Mouse (Mus musculus) cerebellum, postnatal 36 days (tissue): ENCODE results near the gene Arfgap3.
"Not testable (repeated sequence)": the region's sequence is repeated elsewhere in the genome, so short reads cannot be mapped to it uniquely, and the experiment has no call there.

Experiments
- DNase-seq, 2 experiments: peaks; one replicate each; pipeline ENCODE4 v3.0.0; 2021 to 2022; ENCODE audit warnings: mixed read lengths in 2 of 2

Arfgap3 gene

DNA sequence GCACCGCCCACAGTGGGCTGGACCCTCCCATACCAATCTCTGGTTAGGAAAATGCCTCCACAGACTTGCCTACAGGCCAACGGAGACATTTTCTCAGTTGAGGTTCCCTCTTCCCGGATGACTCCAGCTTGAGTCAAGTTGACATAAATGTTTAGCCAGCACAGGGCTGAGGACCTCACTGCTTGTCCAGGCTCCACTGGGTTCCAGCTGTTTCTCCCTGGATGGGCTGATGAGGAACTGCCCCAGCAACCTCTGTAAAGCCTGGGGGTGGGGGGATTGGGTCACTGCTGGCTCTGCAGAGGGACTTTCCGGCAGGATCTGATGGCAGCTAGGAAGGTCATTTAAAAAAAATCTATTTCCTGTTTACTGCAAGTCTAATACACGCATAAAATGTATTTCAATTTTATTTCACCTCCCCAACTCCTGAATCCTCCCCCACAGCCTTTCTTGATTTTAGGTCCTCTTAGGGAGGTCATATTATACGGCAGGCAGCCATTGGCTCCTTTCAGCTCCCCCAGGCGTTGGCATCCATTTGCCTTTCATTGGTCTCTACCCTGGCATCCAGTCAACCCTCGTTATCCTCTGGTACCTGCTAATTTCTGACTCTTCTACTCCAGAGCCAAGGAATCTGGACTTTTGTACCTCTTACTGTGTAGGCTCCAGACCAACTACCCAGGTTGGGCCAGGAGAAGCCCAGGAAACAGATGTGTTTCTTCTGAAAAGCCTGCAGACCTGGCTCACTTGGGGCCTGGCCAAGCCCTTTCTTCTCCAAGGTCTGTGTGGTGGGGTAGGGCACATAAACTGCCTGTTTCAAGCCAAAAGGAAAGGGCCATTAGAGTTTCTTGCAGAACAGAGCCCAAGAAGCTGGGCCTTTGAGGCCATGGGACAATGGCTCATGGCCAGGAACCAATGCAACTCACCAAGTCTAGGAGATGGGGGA is 56.1 kb downstream of the Arfgap3 start:
- DNase-seq, result no peak

DNA sequence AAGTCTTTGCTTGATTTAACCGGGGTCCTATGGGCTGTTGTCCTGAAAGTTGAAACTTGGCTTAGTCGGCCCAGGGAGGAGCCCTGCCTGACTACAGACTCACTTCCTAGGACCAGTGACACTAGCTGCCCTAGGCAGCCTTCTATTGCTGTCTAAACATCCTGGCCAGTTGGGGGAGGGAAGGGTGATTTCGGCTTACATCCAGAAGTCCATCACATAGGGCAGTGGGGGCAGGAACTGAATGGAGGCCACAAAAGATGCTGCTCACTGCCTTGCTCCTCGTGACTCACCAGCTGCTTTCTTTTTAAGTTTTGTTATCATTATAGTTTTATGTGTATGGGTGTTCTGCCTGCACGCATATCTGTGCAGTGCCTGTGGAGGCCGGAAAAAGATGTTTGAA is 56.9 kb downstream of the Arfgap3 start:
- DNase-seq, result no peak

DNA sequence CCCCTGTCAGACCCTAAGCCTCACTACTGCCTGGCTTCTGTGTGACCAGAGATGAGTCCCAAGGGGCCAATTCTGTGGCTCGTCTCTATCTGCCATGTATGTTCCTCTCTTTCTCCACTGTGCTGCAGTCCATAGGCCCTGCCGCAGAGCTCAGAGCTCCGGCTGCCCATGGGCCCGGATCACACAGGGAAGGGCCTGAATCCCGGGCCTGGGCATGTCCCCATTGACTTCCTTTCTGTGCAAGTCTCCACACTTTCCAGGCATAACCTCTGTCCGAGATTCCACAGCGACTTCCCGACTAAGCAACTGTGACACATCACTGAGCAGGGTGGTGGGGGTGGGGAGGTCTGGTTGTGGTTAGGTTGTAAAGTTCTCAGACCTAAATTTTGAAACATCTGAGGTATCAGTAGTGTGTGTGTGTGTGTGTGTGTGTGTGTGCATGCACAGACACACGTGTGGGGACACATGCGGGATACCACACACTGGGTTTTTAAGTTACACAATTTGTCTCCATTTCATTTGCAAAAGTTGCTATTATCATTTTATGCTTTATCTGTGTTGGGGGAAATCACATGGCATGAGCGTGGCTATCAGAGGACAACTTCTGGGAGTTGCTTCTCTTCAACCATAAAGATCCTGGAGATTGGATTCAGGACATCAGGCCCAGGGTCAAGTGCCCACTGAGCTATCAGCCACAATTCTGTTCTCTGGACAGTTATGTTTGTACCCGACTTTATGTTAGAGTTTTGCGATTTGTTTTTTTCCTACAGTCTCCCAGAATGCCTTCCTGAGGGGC is 57.6 kb downstream of the Arfgap3 start:
- DNase-seq, result no peak

DNA sequence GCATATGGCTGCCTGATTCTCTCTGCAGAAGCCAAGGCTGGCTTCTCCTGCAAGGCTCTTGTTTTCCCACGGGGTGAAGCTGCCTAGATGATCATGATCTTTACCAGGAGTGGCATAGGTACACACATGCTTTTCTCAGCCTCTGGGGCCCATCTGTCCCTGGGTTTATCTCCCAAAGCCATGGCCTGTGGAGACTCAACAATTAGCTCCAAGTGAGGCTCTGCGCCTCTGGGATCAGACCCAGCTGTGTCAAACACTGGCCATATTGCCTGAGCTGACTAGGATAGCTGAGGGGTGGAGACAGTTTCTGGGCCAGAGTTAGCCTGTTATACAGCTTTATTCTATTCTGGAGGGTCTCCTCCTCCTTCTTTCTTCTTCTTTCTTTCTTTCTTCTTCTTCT is 59.1 kb downstream of the Arfgap3 start:
- no peak for DNase-seq

DNA sequence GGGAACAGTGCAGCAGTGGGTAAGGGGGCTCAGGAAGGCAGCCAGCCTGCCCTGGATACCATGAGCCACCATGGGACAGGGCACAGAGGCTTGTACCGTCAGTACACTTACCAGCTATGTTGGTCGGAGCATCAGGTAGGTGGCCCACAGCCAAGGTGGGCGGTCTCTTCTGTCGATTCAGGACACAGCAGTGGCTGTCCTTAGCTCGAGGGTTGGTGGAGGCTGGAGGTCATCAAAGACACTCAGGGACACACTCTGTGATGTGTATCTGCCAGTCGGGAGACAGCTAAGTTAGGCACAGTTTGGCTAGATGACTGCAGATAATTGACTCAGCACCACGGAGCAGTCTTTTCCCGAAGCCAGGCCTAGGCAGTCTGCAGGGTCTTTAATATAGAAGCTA is 65.2 kb downstream of the Arfgap3 start:
- no peak for DNase-seq

DNA sequence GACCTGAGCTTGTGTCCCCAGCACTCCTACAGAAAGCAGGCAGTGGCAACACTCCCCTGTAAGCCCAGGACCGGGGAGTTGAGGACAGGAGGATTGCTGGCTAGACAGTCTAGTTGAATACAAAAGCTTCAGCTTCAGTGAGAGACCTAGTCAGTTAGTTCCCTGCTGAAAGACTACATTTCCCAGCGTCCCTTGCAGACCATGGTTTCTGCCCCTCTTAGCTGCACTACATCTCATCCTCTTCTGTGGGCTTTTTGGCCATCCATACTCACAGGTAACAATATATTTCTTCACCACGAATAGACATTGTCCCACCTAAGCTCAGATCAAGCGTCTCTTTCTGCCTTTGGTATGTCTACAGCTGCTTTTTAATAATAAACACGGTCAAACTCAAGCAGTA is 67.7 kb downstream of the Arfgap3 start:
- no peak for DNase-seq

DNA sequence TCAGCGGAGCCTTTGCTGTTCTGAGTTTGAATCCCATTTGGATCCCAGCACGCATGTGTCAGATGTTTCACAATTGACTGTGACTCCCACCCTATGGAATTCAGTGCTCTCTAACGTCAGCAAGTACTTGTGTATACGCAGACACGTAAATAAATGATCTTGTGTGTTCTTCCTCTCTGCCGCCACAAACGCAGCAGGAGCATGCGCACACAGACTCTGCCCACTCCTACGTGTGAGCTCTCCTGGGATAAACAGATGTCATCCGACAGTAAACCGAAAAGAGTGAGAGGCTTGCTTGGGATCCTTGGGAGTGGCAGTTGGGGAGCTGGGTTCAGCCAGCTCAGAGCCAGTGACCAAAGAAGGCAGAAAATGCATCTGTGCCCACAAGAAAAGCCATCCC is 68.7 kb downstream of the Arfgap3 start:
- no peak for DNase-seq

DNA sequence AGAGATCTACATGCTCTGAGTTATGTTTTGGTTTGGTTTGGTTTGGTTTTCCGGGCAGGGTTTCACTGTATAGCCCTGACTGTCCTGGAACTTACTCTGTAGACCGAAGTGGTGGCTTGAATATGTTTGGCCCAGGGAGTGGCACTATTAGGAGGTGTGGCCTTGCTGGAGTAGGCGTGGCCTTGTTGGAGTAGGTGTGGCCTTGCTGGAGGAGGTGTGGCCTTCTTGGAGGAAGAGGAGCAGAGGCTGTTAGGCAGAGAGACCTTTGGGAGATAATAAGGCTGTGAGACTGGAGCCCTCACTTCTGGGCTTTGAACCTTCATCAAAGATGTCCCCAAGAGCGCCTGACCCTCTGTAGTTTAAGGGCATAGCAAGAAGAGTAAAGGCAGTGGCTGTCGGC is 71.5 kb downstream of the Arfgap3 start:
- no peak for DNase-seq

DNA sequence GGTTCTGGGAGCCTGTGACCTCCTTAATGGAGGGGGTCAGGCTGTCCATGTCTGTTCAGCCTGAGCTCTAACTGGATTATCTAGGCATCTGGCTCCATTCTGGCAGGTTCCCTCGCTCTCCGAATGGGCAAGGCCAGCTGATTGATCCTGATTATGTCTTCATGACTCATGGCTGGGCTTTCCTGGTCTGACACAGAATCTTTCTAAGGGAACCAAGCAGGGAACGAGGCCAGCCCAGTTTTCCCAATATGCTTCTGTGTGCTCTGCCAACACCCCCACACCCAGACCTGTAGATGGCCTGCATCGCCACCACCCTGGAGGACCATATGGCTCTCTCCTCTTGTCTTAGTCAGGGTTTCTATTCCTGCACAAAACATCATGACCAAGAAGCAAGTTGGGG is 72.6 kb downstream of the Arfgap3 start:
- peak; percentile 51 to 65 for DNase-seq

DNA sequence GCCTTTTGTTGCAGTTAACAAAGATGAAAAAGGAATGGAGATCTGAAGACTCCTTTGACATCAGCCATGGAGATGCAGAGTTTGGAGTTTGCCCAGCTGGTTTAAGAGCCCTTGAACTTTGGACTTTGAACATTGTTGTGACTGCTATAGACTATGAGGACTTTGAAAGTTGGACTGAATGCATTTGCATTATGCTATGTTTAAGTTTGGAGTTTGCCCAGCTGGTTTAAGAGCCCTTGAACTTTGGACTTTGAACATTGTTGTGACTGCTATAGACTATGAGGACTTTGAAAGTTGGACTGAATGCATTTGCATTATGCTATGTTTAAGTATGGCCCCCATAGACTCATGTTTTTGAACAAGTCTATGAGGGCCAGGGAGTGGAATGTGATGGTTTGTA is 75.8 kb downstream of the Arfgap3 start:
- DNase-seq, result not testable (repeated sequence)

DNA sequence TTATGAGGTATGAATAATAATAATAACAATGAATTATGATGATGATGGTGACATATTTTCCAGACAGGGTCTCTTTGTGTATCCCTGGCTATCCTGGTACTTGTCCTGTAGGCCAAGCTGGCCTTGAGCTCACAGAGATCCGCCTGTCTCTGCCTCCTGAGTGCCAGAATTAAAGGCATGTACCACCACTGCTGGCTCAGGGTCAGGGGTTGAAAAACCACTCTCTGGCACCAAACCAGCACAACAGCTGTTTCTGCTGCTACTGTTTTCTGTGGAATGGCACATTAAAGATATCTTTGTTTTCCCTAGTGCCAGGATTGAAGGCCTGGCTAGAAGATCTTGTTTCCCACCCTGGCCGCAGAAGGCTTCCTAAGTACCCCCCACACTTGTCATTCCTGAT is 77.0 kb downstream of the Arfgap3 start:
- no peak for DNase-seq

DNA sequence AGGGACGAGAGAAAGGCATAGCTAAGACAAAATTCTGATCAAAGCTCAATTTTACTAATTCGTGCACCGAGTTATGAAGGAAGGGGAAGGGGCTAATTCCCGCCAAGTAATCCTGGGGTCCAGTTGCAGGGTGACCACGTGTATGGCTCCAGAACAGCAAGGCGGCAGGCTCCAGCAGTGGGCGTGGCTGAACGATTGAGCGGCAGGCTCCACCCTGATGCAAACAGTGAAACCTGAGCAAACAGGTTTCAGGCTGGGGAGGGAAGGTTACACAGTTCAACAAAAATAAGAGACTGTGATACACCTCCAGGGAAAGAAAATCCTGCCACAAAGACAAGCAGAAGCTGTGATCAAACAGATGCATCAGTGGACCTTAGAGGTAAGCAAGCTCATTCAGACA is 78.8 kb downstream of the Arfgap3 start:
- not testable (repeated sequence) for DNase-seq

DNA sequence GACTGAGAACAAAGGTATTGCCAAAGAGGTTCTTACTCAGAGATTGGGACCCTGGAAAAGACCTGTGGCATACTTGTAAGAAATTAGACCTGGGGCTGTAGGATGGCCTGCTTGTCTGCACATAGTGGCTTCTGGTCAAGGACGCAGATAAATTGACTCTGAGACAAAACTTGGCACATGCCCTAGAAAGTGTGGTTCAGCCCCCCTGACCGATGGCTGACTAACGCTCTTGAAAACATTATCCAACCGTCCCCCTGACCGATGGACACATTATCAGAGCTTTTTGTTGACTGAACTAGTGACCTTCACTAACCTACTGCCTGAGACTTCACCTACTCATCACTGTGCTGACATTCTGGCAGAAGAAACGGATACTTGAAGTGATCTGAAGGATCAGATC is 80.1 kb downstream of the Arfgap3 start:
- not testable (repeated sequence) for DNase-seq

DNA sequence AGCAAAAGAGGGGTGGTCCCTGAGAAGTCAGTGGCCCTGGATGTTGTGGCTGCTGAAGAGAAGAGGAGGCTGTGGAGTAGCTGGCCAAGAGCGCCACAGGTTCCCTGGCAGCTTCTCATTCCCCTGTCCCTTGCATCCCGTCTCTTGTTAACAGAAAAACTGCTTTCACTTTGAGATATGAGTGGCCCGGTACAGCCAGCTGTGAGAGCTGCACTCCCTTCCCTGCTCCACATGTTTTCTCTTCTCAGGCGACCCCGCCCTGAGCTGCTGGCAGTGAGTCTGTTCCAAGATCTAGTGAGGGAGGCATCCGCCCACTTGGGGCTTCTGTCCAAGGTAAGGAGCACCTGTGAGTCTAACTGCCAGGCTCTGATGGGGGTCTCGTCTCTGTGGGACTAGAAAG is 81.6 kb downstream of the Arfgap3 start:
- not testable (repeated sequence) for DNase-seq

DNA sequence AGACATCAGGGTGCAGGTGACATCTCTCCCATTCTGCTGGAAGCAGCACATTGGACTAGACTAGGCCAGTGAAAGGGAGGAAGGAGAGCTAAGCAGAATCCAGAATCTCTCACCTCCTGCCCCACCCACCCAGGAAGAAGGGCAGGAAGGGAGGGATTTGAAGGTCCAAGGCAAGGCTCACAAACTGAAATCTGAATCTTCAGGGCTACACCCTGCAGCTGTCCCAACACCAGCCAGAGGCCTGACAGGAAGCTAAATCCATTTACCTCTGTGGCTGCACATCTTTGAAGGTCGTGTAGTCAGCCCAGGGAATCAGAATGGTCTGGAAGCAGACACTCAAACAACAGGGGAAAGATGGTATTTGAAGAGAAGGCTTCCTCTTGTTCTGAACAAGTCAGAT is 84.8 kb downstream of the Arfgap3 start:
- DNase-seq, result no peak

DNA sequence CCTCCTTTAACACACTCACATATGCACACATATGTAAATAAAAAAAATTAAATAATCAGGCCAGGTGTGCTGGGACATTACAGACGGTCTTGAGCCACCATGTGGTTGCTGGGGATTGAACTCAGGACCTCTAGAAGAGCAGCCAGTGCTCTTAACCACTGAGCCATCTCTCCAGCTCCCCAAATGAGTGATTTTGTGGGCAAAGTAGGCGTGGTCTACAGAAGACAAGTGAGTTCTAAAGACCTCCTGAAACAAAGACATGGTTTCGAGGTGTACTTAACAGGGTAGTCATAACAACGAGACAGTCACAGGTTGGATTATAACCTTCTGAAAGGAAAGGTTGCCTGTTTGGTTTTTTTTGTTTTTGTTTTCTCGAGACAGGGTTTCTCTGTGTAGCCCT is 86.6 kb downstream of the Arfgap3 start:
- no peak for DNase-seq

DNA sequence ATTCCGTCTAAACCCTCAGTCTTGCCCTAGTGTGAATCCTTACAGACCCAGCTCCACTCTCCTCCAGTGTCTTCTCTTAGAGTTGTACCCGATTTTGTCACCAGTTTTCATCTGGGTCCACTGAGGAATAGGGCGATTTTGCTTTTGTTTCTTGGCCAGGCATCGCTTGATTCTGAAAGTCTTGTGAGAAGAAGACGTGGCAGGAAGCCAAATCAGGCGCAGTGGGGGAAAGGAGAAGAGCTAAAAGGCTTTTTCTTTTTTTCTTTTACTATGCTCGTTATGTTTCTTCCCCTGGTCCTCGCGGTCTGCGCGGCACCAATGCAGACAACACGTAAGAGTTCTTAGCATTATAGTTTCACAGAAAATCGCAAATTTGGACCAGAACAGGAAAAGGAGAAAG is 92.1 kb downstream of the Arfgap3 start:
- no peak for DNase-seq

DNA sequence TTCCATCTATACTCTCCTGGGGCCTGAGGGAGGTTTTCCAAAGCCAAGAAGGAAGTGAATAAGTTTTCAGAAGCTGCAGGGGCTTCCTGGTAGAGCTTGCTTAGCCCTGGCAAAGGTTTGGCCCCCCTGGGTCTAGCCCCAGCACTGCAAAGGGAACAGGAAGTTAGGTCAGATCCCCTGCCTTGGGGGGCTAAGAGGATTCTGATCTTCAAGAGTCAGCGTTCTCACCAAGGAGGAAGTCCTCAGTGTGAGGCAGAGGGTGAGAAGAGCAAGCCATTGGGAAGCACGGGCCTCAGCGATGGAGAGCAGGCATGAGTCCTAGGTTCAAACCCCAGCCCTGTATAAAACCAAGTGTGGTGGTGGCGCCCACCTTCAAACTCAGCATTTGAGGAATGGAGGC is 93.6 kb downstream of the Arfgap3 start:
- DNase-seq, result no peak

DNA sequence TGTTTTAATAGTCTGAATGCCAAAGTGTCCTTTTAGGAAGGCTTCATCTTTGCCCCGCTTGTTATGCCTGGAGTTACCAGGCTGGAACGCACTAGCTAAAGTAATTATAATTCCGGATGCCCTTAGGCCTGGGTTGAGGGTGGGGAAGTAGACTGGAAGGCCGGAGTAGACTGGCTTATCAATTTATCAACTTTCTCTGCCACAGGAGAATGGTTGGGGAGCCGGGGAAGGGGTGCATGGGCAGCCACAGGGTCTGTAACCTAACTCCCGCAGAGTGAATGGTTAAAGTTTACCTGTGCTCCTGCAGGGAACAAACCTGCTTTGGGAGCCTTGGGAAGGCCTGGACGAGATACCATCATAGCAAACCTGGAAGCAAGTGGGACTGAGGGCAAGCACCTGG is 94.1 kb downstream of the Arfgap3 start:
- no peak for DNase-seq

DNA sequence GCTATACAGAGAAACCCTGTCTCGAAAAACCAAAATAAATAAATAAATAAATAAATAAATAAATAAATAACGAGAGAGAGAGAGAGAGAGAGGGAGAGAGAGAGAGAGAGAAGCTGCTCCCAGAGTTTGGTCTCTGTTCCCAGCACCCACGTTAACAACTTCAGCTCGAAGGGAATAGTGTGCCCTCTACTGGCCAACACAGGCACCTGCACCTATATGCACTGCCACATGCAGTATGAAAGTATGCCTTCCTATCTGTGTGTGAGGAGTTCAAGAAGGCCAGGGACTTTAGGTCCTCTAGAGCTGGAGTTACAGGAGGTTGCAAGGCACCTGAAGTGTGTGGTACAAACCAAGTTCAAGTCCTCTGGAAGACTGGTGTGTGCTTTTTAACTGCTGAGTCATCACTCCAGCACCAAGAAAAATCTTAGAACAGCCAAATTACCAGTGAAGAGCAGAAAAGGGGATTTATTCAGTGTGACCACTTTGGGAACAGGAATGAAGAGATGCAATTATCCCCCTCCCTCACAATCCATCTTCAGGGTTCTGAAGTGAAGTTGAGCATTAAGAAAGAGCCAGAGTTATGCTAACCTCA is 94.8 kb downstream of the Arfgap3 start:
- no peak for DNase-seq

DNA sequence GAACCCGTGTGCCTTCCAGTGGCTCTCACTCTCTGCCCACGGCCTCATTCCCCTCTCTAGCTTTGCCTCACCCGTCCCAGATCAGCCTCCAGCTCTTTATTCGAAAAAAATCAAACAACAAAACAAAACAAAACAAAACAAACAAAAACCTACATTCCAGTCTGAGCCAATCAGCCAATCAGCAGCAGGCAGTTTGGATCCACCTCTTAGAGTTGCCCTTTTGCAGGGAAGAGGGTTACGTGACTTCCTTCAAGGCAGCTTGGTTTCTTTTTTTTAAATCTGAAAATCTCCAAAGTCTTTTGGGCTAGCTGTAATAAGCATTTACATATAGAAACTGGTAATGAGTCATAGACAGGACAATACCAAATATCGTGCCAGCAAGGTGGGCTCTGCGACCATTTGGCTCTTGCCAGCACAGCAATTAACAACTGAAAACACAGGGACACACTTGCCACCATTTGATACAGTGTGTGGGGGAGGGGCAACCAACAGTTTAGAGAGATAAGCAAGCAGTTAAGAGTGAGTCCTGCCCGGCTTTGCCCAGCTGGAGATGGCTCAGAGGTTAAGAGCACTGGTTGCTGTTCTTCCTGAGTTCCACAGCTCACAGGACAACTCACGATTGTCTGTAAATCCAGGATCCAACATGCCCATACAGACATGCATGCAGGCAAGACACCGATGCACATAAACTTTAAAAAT is 95.5 kb downstream of the Arfgap3 start:
- no peak for DNase-seq

DNA sequence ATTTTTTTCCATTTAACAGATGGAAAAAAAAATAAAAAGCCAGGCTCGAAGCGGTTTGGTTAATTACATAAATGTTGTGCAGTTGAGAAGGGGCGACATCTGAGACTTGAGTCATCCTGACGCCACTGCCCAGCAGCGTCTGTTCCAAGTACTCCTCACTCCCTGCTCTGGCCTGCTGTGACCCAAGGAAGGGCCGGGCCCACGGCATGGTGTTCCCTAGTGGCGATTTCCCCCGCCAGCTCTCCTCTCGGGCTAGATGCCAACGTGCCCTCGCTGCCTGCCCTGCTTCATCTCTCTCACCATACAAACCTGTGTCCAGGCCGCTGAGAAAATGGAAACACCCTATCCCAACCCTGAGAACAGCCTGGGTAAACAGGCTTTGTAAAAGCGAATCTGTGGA is 98.0 kb downstream of the Arfgap3 start:
- DNase-seq, result no peak
